Mouse (Mus musculus) E14TG2a.4 (cell line): ENCODE results near the gene Ppp2r5a.

Experiments
- CTCF ChIP-seq: conservative IDR thresholded peaks from 2 replicates; pipeline ENCODE4 v1.5.1; 2014; ENCODE audit warnings: low read length
- NANOG ChIP-seq: IDR thresholded peaks from 2 replicates; pipeline ENCODE4 v1.6.1; 2014; ENCODE audit warnings: borderline replicate concordance, low read length, mixed read lengths

- TF ChIP-seq CTCF (no peak), NANOG (no peak)
Observed at GRCm38 (mm10) chr1:191304216-191304615, 98.9 kb downstream of the Ppp2r5a start.
